Mouse (Mus musculus) heart, embryonic 14.5 days (tissue): ENCODE measurements at regions not wholly inside any gene's neighbourhood (a gene's known extent, or its start where the extent isn't known, plus 50 kb on each side); places are given as distances from the start of the nearest gene placed in this dataset.

Experiments
- ATAC-seq: fragments of 200-750 bp; cut with Nextera tagmentation; 2 replicates; pipeline ENCODE4 v1.8.0; 2017; ENCODE audit warnings: low read depth, moderate TSS enrichment; ENCODE audit not compliant: insufficient number of reproducible peaks, insufficient read depth, low FRiP score
- H3K27ac ChIP-seq, 2 experiments: fragments of 200-500 bp in 1 of 2; fragments of 300-500 bp in 1 of 2; sonication (generic) in 1 of 2; replicated peaks in 1 of 2; 2 replicates each; pipeline ENCODE4 v1.5.1; 2012 to 2014; ENCODE audit warnings: low read depth in 2 of 2, low read length in 2 of 2, control low read depth in 1 of 2, mild to moderate bottlenecking in 1 of 2, mixed read lengths in 1 of 2; ENCODE audit not compliant: control insufficient read depth in 1 of 2, insufficient read depth in 1 of 2
- H3K27me3 ChIP-seq: fragments of 300-500 bp; sonication (generic); 2 replicates; pipeline ENCODE4 v1.6.1; 2014; ENCODE audit warnings: mild to moderate bottlenecking, low read length, control low read depth; ENCODE audit not compliant: control insufficient read depth, insufficient read depth
- H3K36me3 ChIP-seq: fragments of 300-500 bp; sonication (generic); 2 replicates; pipeline ENCODE4 v1.6.1; 2014; ENCODE audit warnings: mild to moderate bottlenecking, control low read depth, low read length, mixed read lengths; ENCODE audit not compliant: control insufficient read depth, insufficient read depth
- H3K4me1 ChIP-seq, 2 experiments: fragments of 200-500 bp in 1 of 2; fragments of 300-500 bp in 1 of 2; sonication (generic) in 1 of 2; 2 replicates each; pipeline ENCODE4 v1.6.1; 2012 to 2014; ENCODE audit warnings: low read length in 2 of 2, control low read depth in 1 of 2, mixed read lengths in 1 of 2; ENCODE audit not compliant: control insufficient read depth in 2 of 2, insufficient read depth in 2 of 2
- H3K4me2 ChIP-seq: fragments of 300-500 bp; sonication (generic); 2 replicates; pipeline ENCODE4 v1.6.1; 2014; ENCODE audit warnings: mild to moderate bottlenecking, low read length
- H3K4me3 ChIP-seq, 2 experiments: fragments of 200-500 bp in 1 of 2; fragments of 300-500 bp in 1 of 2; sonication (generic) in 1 of 2; 2 replicates each; pipeline ENCODE4 v1.5.1; 2012 to 2014; ENCODE audit warnings: low read length in 2 of 2, mild to moderate bottlenecking in 2 of 2, control low read depth in 1 of 2, low read depth in 1 of 2, moderate library complexity in 1 of 2; ENCODE audit not compliant: control insufficient read depth in 1 of 2, insufficient read depth in 1 of 2
- H3K9ac ChIP-seq: fragments of 300-500 bp; sonication (generic); 2 replicates; pipeline ENCODE4 v1.6.1; 2014; ENCODE audit warnings: mild to moderate bottlenecking, low read length
- H3K9me3 ChIP-seq: fragments of 300-500 bp; sonication (generic); 2 replicates; pipeline ENCODE4 v1.6.1; 2016; ENCODE audit warnings: low read length, control low read depth; ENCODE audit not compliant: control insufficient read depth
- WGBS: fragments of 180-500 bp; shearing (Covaris S2); extraction: QIAGEN DNeasy Blood & Tissue Kit; methylation state at CpG from one replicate; pipeline ENCODE4 v1.1.7; 2014; 5-methylcytosine and 5-hydroxymethylcytosine counted together

- no peak overlapping the region for H3K9ac ChIP-seq
- no peaks in the 10 kb centered on the region for H3K9me3 ChIP-seq
- no peaks in the 10 kb centered on the region for H3K27me3 ChIP-seq
- no peaks in the 10 kb centered on the region for H3K36me3 ChIP-seq
- no peak overlapping the region for H3K27ac ChIP-seq
- no peaks in the 10 kb centered on the region for H3K4me1 ChIP-seq
- H3K4me3 ChIP-seq, result no peak overlapping the region
- no peak overlapping the region for H3K4me2 ChIP-seq
- WGBS, result 39% methylated on average over 1 of the region's 1 CpGs
- no peak for ATAC-seq
These were observed 56.4 kb upstream of the Ddhd1 start for GRCm38 (mm10) chr14:45714311-45714710.

- ATAC-seq, result no peak
- no peak overlapping the region for H3K4me2 ChIP-seq
- H3K36me3 ChIP-seq, result no peaks in the 10 kb centered on the region
- no peak overlapping the region for H3K9ac ChIP-seq
- H3K4me1 ChIP-seq, result no peaks in the 10 kb centered on the region
- H3K4me3 ChIP-seq, result no peak overlapping the region
- H3K27ac ChIP-seq, result no peak overlapping the region
- no peaks in the 10 kb centered on the region for H3K9me3 ChIP-seq
- no peaks in the 10 kb centered on the region for H3K27me3 ChIP-seq
These were observed 56.8 kb upstream of the Ddhd1 start for GRCm38 (mm10) chr14:45714786-45715185.

GRCm38 (mm10) chr14:45716100-45716499 is 58.2 kb upstream of the Ddhd1 start:
- Histone ChIP-seq H3K4me1 (no peaks in the 10 kb centered on the region), H3K9ac (no peak overlapping the region), H3K27me3 (no peaks in the 10 kb centered on the region), H3K9me3 (no peaks in the 10 kb centered on the region), H3K4me3 (no peak overlapping the region), H3K4me2 (no peak overlapping the region), H3K27ac (no peak overlapping the region), H3K36me3 (no peaks in the 10 kb centered on the region)
- no peak for ATAC-seq
- 65% methylated on average over 1 of the region's 1 CpGs for WGBS

- no peaks in the 10 kb centered on the region for H3K4me1 ChIP-seq
- H3K4me3 ChIP-seq, result no peak overlapping the region
- H3K27me3 ChIP-seq, result no peaks in the 10 kb centered on the region
- H3K4me2 ChIP-seq, result no peak overlapping the region
- no peak overlapping the region for H3K9ac ChIP-seq
- ATAC-seq, result no peak
- 57% methylated on average over 6 of the region's 6 CpGs for WGBS
- H3K9me3 ChIP-seq, result no peaks in the 10 kb centered on the region
- H3K36me3 ChIP-seq, result no peaks in the 10 kb centered on the region
- H3K27ac ChIP-seq, result no peak overlapping the region
These were observed 64.9 kb upstream of the Ddhd1 start for GRCm38 (mm10) chr14:45722887-45723286.

GRCm38 (mm10) chr14:45724341-45724740 is 66.4 kb upstream of the Ddhd1 start:
- H3K4me1 ChIP-seq, result no peaks in the 10 kb centered on the region
- no peak overlapping the region for H3K4me2 ChIP-seq
- no peak for ATAC-seq
- no peak overlapping the region for H3K4me3 ChIP-seq
- 86% methylated on average over 2 of the region's 2 CpGs for WGBS
- no peaks in the 10 kb centered on the region for H3K36me3 ChIP-seq
- no peaks in the 10 kb centered on the region for H3K27me3 ChIP-seq
- no peak overlapping the region for H3K9ac ChIP-seq
- H3K27ac ChIP-seq, result no peak overlapping the region
- H3K9me3 ChIP-seq, result no peaks in the 10 kb centered on the region

GRCm38 (mm10) chr14:45734530-45735410 is 76.8 kb upstream of the Ddhd1 start:
- no peak for ATAC-seq
- 53% methylated on average over 10 of the region's 10 CpGs for WGBS
- H3K4me2 ChIP-seq, result no peak overlapping the region
- no peaks in the 10 kb centered on the region for H3K27me3 ChIP-seq
- no peaks in the 10 kb centered on the region for H3K36me3 ChIP-seq
- H3K9me3 ChIP-seq, result no peaks in the 10 kb centered on the region
- H3K4me1 ChIP-seq, result peaks cover 3 to 4% of the 10 kb centered on the region in 2 experiments; a peak in 2 of 4 replicates
- no peak overlapping the region for H3K9ac ChIP-seq
- no peak overlapping the region for H3K27ac ChIP-seq
- H3K4me3 ChIP-seq, result no peak overlapping the region

GRCm38 (mm10) chr14:45737966-45738365 is 80.0 kb upstream of the Ddhd1 start:
- Histone ChIP-seq H3K4me2 (no peak overlapping the region), H3K4me1 (peaks cover 4 to 6% of the 10 kb centered on the region in 2 experiments; a peak in 3 of 4 replicates), H3K9me3 (no peaks in the 10 kb centered on the region), H3K4me3 (no peak overlapping the region), H3K27ac (no peak overlapping the region), H3K27me3 (no peaks in the 10 kb centered on the region), H3K9ac (no peak overlapping the region), H3K36me3 (no peaks in the 10 kb centered on the region)
- no peak for ATAC-seq
- WGBS, result 97% methylated on average over 2 of the region's 2 CpGs

- Histone ChIP-seq H3K4me1 (peaks cover 4 to 6% of the 10 kb centered on the region in 2 experiments; a peak in 3 of 4 replicates), H3K9ac (no peak overlapping the region), H3K27me3 (no peaks in the 10 kb centered on the region), H3K27ac (no peak overlapping the region), H3K36me3 (no peaks in the 10 kb centered on the region), H3K9me3 (no peaks in the 10 kb centered on the region), H3K4me3 (no peak overlapping the region), H3K4me2 (no peak overlapping the region)
- ATAC-seq, result no peak; the same call in 1 of the 2 replicates
These were observed 81.7 kb upstream of the Ddhd1 start for GRCm38 (mm10) chr14:45739638-45740037.
